Mouse (Mus musculus) ES-CJ7 (cell line): ENCODE measurements around the gene Rwdd4a.
A peak's percentile ranks its signal among the peaks of the same experiment; 100 is the strongest.

ENCODE experiments used
- DNase-seq: peaks from one replicate; pipeline ENCODE4 v3.0.0; 2011; ENCODE audit warnings: low read depth, low spot score

Rwdd4a gene

GRCm38 (mm10) chr8:47533344-47534125 is at the start of gene Rwdd4a, which contains the start of gene Trappc11:
TSS of gene Rwdd4a (plus strand) at chr8:47533664.
TSS of gene Trappc11 (minus strand) at chr8:47533470.
- peak; percentile 100 for DNase-seq

GRCm38 (mm10) chr8:47487231-47487630 is 46.2 kb upstream of the Rwdd4a start:
- DNase-seq, result peak; percentile 58

- no peak for DNase-seq
Measured at GRCm38 (mm10) chr8:47493106-47493505, 40.4 kb upstream of the Rwdd4a start.

GRCm38 (mm10) chr8:47494602-47495153 is 38.8 kb upstream of the Rwdd4a start:
- no peak for DNase-seq

- DNase-seq, result no peak
Measured at GRCm38 (mm10) chr8:47495428-47495827, 38.0 kb upstream of the Rwdd4a start.

DNA sequence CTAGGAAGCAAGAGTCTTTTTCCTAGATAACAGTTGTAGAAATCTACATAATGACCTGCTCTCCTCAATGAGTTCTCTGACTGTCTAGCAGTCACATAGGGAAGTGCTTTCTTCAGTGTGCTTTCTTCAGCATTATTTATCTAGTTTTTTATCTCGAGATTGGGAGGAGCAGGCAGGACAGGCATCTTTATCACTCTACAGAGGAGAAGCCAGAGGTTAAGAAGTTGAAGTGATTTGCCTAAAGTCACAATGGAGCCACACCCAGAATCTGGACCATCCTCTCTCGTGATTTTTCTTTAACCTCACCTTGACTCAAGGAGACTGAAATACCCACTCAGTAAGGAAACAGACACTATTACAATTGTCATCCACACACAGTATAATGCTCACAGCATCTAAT is 31.5 kb upstream of the Rwdd4a start:
- no peak for DNase-seq

DNA sequence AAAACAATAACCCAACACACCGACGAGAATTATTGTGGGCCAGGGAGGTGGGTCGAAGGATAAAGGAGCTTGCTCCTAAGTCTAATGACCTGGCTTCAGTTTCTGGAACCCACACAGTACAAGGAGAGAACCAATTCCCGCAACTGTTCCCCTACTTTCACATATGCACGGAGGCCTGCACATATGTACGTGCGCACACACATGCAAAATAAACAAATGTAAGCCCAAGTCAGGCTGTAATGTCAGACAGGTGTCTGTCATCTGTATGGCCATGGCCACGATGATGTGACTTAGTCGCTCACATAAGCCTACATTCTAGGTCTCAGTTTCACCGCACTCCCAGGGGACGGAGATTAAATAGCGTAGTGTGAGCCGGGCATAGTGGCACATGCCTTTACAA is 30.9 kb upstream of the Rwdd4a start:
- DNase-seq, result no peak

- DNase-seq, result no peak
Measured at GRCm38 (mm10) chr8:47505431-47505830, 28.0 kb upstream of the Rwdd4a start.

- DNase-seq, result no peak
Measured at GRCm38 (mm10) chr8:47510930-47511329, 22.5 kb upstream of the Rwdd4a start.

- DNase-seq, result no peak
Measured at GRCm38 (mm10) chr8:47513601-47514000, 19.9 kb upstream of the Rwdd4a start.

- DNase-seq, result no peak
Measured at GRCm38 (mm10) chr8:47528094-47528493, 5.4 kb upstream of the Rwdd4a start.

- DNase-seq, result no peak
Measured at GRCm38 (mm10) chr8:47538323-47538722, 4.9 kb downstream of the Rwdd4a start.

DNA sequence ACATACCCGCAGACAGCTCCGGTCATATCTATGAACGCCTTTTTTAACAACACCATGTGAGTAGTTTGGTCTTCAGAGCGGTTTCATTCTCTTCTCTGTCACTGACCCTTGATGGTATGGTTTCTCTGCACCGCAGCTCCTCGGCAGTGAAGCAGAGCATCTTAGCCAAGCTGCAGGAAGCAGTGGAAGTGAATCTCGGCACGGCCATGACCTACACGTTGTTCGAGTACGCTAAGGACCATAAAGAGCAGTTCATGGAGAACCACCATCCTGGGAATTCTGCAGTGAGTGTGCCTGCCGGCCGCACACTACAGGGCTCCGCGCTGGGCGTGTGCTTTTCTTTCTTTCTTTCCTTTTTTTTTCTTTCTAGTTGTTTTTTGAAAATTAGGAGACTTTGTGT is 9.3 kb downstream of the Rwdd4a start:
- DNase-seq, result no peak

DNA sequence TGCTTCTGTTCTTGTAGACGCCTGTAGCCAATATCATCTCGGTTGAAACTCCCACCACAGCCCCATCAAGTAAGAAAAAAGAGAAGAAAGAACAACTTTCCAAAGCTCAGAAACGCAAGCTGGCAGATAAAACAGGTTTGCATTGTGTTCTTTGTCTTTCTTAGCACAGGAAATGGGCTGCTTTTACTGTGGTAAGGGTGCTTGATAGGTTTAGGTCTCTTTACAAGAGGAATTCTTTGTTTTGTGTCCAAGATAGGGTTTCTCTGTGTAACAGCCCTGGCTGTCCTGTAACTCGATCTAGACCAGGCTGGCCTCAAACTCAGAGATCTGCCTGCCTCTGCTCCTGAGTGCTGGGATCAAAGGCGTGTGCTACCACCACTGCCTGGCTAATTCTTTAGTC is 10.6 kb downstream of the Rwdd4a start:
- DNase-seq, result peak; percentile 64

- DNase-seq, result no peak
Measured at GRCm38 (mm10) chr8:47547102-47547501, 13.6 kb downstream of the Rwdd4a start.

DNA sequence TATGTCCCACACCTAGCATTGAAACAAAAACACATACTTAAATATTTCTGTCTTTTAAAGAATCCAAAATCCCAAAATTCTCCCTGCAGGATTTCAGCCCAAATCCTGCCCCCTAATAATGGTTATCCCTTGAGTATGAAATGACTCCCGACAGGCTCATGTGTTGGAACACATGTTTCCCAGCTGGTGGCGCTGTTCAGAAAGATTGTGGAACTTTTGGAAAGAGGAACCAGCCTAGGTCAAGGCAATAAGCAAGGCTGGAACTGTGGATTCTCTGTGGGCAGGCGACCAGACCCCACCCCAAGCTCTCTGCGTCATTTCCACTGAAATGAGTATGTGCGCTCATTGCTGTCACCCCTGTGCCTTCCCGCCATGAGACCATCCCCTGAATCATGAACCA is 20.1 kb downstream of the Rwdd4a start:
- peak; percentile 61 for DNase-seq

DNA sequence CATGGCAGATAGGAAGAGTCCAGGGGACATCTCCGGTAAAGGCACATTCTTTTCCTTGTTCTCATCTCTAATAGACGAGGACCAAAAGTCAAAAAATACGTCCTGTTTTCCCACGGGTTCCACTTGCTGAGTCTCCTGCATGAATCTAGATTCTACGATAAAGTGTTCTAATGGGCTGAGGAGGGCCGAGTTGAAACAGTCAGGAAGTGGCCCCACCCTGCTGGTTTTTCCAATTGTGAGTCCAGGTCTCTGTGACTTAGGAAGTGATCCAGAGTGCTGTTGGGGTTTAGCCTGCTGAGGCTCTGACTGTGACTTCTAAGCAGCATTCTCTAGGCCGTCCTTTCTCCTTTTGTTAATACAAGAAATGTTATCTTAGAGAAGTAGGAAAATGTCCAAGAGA is 23.0 kb downstream of the Rwdd4a start:
- no peak for DNase-seq

GRCm38 (mm10) chr8:47558274-47558673 is 24.8 kb downstream of the Rwdd4a start:
- no peak for DNase-seq

DNA sequence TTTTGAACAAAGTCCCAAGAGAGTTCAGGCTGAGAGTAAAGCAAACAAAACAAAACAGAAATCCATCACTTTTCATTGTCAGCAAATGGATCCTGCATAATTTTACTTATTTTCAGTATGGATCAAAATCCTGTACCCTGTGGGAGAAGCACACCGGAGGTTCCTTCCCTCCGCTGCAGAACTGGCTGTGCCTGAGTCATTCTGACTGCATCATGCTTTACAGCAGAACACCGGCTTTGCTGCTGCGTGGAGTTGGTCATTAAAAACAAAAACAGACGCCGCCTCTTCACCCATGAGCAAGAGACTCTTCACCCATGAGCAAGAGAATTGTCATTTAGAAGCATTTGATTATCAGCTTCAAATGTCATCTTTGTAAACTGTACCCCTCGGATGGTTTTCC is 27.3 kb downstream of the Rwdd4a start:
- DNase-seq, result no peak

DNA sequence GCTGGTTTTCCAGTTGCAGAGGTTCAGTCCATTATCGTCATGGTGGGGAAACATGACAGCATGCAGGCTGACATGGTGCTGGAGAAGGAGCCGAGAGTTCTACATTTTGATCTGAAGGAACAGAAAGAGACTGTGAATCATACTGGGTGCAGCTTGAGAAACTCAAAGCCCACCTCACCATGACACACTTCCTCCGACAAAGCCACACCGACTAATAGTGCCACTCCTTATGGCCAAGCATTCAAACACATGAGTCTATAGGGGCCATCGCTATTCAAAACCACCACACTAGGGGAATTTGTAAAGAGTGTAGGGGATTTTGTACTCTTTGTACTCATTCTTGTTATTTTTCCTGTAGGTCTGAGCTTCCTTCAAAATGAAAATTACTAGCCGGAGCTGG is 33.1 kb downstream of the Rwdd4a start:
- no peak for DNase-seq

DNA sequence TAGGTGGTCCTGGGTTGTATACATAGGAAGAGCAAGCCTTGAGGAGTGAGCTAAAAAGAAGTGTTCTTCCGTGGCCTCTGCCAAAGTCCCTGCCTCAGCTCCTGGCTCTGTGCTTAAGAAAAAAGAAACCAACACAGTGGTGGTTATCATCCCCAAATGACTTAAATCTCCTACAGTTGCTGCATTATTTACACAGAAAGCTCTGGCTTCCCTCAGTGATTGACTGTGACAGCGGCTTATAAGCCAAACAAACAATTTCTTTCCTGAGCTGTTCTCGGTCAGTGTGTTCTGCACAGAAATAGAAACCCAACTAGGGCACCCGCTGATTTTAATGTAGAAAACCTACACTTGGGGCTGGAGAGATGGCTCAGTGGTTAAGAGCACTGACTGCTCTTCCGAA is 34.6 kb downstream of the Rwdd4a start:
- DNase-seq, result no peak

DNA sequence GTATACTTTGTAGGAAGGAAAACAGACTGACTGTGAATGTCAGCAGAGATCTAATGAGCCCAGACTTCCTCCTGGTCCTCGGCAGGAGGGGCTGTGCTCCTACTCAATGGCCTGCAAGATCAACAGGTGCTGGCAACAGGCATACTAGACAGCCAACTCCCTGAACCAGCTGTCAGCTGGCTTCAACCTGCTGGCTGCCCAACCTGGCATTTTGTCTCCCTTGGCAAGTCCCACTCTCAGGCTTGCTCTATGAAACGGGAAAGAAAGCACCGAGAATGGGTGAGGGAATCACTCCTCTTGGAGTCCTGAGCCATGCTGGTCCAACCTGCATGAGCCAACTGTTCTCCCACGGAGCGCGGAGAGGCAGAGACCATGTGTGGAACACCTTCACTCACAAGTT is 36.7 kb downstream of the Rwdd4a start:
- no peak for DNase-seq

GRCm38 (mm10) chr8:47573482-47573881 is 40.0 kb downstream of the Rwdd4a start:
- DNase-seq, result no peak
